ENCODE assay signal across 25 mouse cellular contexts in genomic region chr1:54827827-54828226, GRCm38 (mm10).
DNase-seq lines count a peak whose midpoint lies in the region; ATAC-seq and TF ChIP-seq lines count a peak whose summit lies in the region.
"Had no signal": no experiment of that assay in that cellular context is flagged by ENCODE, and none has a peak within 500 bp of the region (broad histone marks: within the 10 kb centered on the region; RNA-seq: fewer than 3 reads in every experiment).

No protein-coding gene starts in this region.

- H3K4me1 ChIP-seq in CH12.LX (ENCODE audit: control insufficient read depth in 1 of 2, insufficient read depth in 2 of 2): peaks cover 12 to 36% of the 10 kb centered on the region in 2 experiments
- H3K4me1 ChIP-seq: hindbrain, embryonic 12.5 days; neural tube, embryonic 12.5 days had no signal

- no peaks in the 10 kb centered on the region for H3K27me3 ChIP-seq in CH12.LX (replicated peaks)
- H3K27me3 ChIP-seq in splenic B cell, adult 2 months (ENCODE audit: control insufficient read depth, insufficient read depth, low read length, poor library complexity, severe bottlenecking): no peaks in the 10 kb centered on the region
- H3K27me3 ChIP-seq: embryonic facial prominence, embryonic 15.5 days; hindbrain, embryonic 12.5 days; megakaryocyte, embryonic 14.5 days; neural tube, embryonic 12.5 days had no signal

- no peak overlapping the region for H3K4me3 ChIP-seq in CH12.LX (replicated peaks in 1 of 3; ENCODE audit: low read depth in 2 of 3, low read length in 2 of 3, poor library complexity in 1 of 3)
- H3K4me3 ChIP-seq: embryonic facial prominence, embryonic 15.5 days; hindbrain, embryonic 12.5 days; megakaryocyte, embryonic 14.5 days; neural tube, embryonic 12.5 days had no signal

- ATAC-seq in inflammation-experienced regulatory T-cells, adult 6 months: peak; percentile 97
- ATAC-seq: lung, postnatal 0 days; midbrain, embryonic 16.5 days had no signal

- in situ Hi-C loops in CH12.LX (cut with MboI; ENCODE audit: low pct_ligation_motif_present, low pct_unique_long_range_greater_than_20kb, low sequenced_read_pairs): loop anchor here (10.0 kb wide), 1 partner anchor 163 kb away; no protein-coding TSS in a partner anchor

- peak in 1 of 2 experiments; percentile 21; a peak in 2 of 4 replicates for TF ChIP-seq CTCF in CH12.LX (conservative IDR thresholded peaks at IDR 0.05 in 1 of 2, IDR thresholded peaks at IDR 0.05 in 1 of 2; ENCODE audit: low read depth in 2 of 2, low read length in 2 of 2)

- no peak overlapping the region for H3K9ac ChIP-seq in CH12.LX (ENCODE audit: insufficient read depth, low read depth)
- H3K9ac ChIP-seq: embryonic facial prominence, embryonic 15.5 days; hindbrain, embryonic 12.5 days; neural tube, embryonic 12.5 days had no signal

- no peak for TF ChIP-seq POLR2A in CH12.LX (IDR thresholded peaks at IDR 0.05; ENCODE audit: low read depth, low read length)

- H3K4me2 ChIP-seq in CH12.LX (ENCODE audit: insufficient read depth, low read depth, poor library complexity, severe bottlenecking): no peak overlapping the region
- H3K4me2 ChIP-seq: embryonic facial prominence, embryonic 15.5 days; heart, embryonic 11.5 days; hindbrain, embryonic 12.5 days; neural tube, embryonic 12.5 days had no signal

- TF ChIP-seq EP300 in CH12.LX (IDR thresholded peaks at IDR 0.05; ENCODE audit: low read length): peak; percentile 57; the same call in 1 of the 2 replicates

- no peaks in the 10 kb centered on the region for H3K9me3 ChIP-seq in CH12.LX (replicated peaks; ENCODE audit: low read length)
- H3K9me3 ChIP-seq: embryonic facial prominence, embryonic 15.5 days; G1E; hindbrain, embryonic 12.5 days; megakaryocyte, embryonic 14.5 days; neural tube, embryonic 12.5 days had no signal

- dilution Hi-C loops in CH12.LX (cut with MboI; ENCODE audit: extremely low pct_ligation_motif_present, extremely low pct_unique_long_range_greater_than_20kb, low sequenced_read_pairs): no loop called here

- no peak overlapping the region for H3K27ac ChIP-seq in CH12.LX (ENCODE audit: insufficient read depth, low read depth)
- H3K27ac ChIP-seq: embryonic facial prominence, embryonic 15.5 days; hindbrain, embryonic 12.5 days; neural tube, embryonic 12.5 days had no signal

- peaks cover 0 to 32% of the 10 kb centered on the region in 2 experiments for H3K36me3 ChIP-seq in CH12.LX (replicated peaks in 1 of 2; ENCODE audit: control insufficient read depth in 1 of 2, insufficient read depth in 1 of 2, low read length in 1 of 2)
- H3K36me3 ChIP-seq in splenic B cell, adult 2 months (ENCODE audit: control insufficient read depth, insufficient read depth, low read length, poor library complexity, severe bottlenecking): peaks cover 5% of the 10 kb centered on the region
- H3K36me3 ChIP-seq: G1E; hindbrain, embryonic 12.5 days; neural tube, embryonic 12.5 days had no signal

- DNase-seq in heart, adult 11 months: peak; percentile 91
- DNase-seq in heart, adult 8-10 months (ENCODE audit: low spot score): no peak
- peak; percentile 85 for DNase-seq in CH12.LX (ENCODE audit: extremely low read depth)
- DNase-seq in splenic B cell, adult 2 months (ENCODE audit: low read depth, low spot score): peak; percentile 80
- DNase-seq in gastrocnemius, postnatal 25 days: no peak
- no peak for DNase-seq in urinary bladder, postnatal 25 days (ENCODE audit: low spot score)
- DNase-seq in kidney, postnatal 14 days: no peak
- DNase-seq: adrenal gland, postnatal 36 days; cerebellum, adult 11-12 months; cerebellum, postnatal 25 days; gastrocnemius, postnatal 14 days; heart, postnatal 10 days; kidney, adult 8-10 months; kidney, postnatal 25 days; left cerebral cortex, postnatal 4 days; liver had no signal

- no peak; the same call in none of the 2 replicates for TF ChIP-seq RAD21 in CH12.LX (IDR thresholded peaks at IDR 0.05; ENCODE audit: low read depth, low read length)

- no peaks in the 10 kb centered on the region for H3K79me2 ChIP-seq in CH12.LX (replicated peaks; ENCODE audit: control insufficient read depth, extremely low read depth, insufficient read depth, poor library complexity, severe bottlenecking)

TF ChIP-seq in CH12.LX, 34 proteins besides CTCF, POLR2A, EP300 and RAD21:
- TF ChIP-seq USF1 (IDR thresholded peaks at IDR 0.05; ENCODE audit: low read depth, low read length) (no peak), HCFC1 (IDR thresholded peaks at IDR 0.05; ENCODE audit: low read depth, low read length) (no peak), CHD1 (IDR thresholded peaks at IDR 0.05; ENCODE audit: low read depth, low read length) (no peak), PAX5 (IDR thresholded peaks at IDR 0.05; ENCODE audit: low read length) (no peak), RCOR1 (conservative IDR thresholded peaks at IDR 0.05; ENCODE audit: low read depth, low read length) (no peak), MXI1 (IDR thresholded peaks at IDR 0.05; ENCODE audit: low read depth, low read length) (no peak), ETS1 (conservative IDR thresholded peaks at IDR 0.05; ENCODE audit: low read depth, low read length) (peak; percentile 44), TBP (conservative IDR thresholded peaks at IDR 0.05; ENCODE audit: low read depth, low read length) (no peak), IRF4 (IDR thresholded peaks at IDR 0.05; ENCODE audit: low read depth, low read length) (peak; percentile 64), JUND (conservative IDR thresholded peaks at IDR 0.05; ENCODE audit: low read depth, low read length) (no peak), MYC (IDR thresholded peaks at IDR 0.05; ENCODE audit: low read depth, low read length) (no peak), POLR2AphosphoS2 (IDR thresholded peaks at IDR 0.05; ENCODE audit: low read depth, low read length) (no peak), TCF12 (IDR thresholded peaks at IDR 0.05; ENCODE audit: low read depth, low read length) (peak; percentile 14; the same call in 1 of the 2 replicates), ELF1 (IDR thresholded peaks at IDR 0.05; ENCODE audit: low read depth, low read length) (no peak), CHD2 (IDR thresholded peaks at IDR 0.05; ENCODE audit: low read length) (no peak)
TF ChIP-seq in CH12.LX: peak in this region for 3.

Comparison
In these comparisons a context has a peak if more than half of its experiments do, and no peak if none do; other contexts are left out.
1. DNase-seq: peak in heart, adult 11 months (single experiment), CH12.LX (single experiment) and splenic B cell, adult 2 months (single experiment); none in heart, adult 8-10 months (single experiment), gastrocnemius, postnatal 25 days (single experiment), urinary bladder, postnatal 25 days (single experiment) and kidney, postnatal 14 days (single experiment).